Mouse (Mus musculus): ENCODE measurements around the gene Upb1. TPM values are rescaled to one million over a fixed set of nuclear protein-coding genes. Genes with fewer than 3 reads are reported as not detected.
"Not testable (repeated sequence)": the region's sequence is repeated elsewhere in the genome, so short reads cannot be mapped to it uniquely, and the experiment has no call there.

Gene Upb1
- under 1 TPM; 0.17 to 0.24 TPM for total RNA-seq (2021)

GRCm38 (mm10) chr10:75400958-75401357, at the start of gene Upb1:
Upb1 (plus strand) TSS chr10:75401115.
- intact Hi-C loops (cut with DNase I): no loop called here
- DNase-seq: no peak

GRCm38 (mm10) chr10:75352541-75352940, 48.4 kb upstream of the Upb1 start:
- DNase-seq: no peak
- intact Hi-C loops (cut with DNase I): no loop called here

DNA sequence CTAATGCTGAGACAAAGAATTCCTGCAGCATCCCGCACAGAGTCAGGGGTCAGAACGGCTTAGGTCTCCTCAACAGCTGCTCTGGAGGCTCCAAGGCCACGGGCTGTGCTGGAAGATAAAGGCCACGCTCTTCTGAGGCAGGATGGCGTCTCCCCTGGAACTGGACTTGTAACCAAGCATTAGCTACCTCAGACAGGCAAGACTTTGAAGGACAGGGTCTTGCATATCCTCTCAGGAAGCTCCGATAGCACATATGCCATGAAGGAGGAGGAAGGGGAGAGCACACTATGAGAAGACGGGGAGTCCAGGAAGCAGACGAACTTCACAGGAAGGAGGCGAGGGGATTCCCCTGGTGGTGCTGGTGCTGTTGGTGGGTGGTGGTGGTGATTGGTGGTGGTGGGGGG, 47.1 kb upstream of the Upb1 start:
- DNase-seq; intact Hi-C loops (cut with DNase I): not testable (repeated sequence)

GRCm38 (mm10) chr10:75355341-75355740, 45.6 kb upstream of the Upb1 start:
- no peak for DNase-seq
- intact Hi-C loops (cut with DNase I): no loop called here

GRCm38 (mm10) chr10:75364214-75364690, 36.7 kb upstream of the Upb1 start:
- intact Hi-C loops (cut with DNase I): not testable (repeated sequence)
- DNase-seq: peak; percentile 60 to 66

- DNase-seq: no peak
- intact Hi-C loops (cut with DNase I): loop anchor here (5.0 kb wide), 1 partner anchor 47 kb away; the partner anchor contains the start of gene Adora2a
These were observed 36.1 kb upstream of the Upb1 start for GRCm38 (mm10) chr10:75364796-75365195.

GRCm38 (mm10) chr10:75365231-75365633, 35.7 kb upstream of the Upb1 start:
- no peak for DNase-seq
- intact Hi-C loops (cut with DNase I): loop anchor here (5.0 kb wide), 1 partner anchor 48 kb away; the partner anchor contains the start of gene Adora2a

DNA sequence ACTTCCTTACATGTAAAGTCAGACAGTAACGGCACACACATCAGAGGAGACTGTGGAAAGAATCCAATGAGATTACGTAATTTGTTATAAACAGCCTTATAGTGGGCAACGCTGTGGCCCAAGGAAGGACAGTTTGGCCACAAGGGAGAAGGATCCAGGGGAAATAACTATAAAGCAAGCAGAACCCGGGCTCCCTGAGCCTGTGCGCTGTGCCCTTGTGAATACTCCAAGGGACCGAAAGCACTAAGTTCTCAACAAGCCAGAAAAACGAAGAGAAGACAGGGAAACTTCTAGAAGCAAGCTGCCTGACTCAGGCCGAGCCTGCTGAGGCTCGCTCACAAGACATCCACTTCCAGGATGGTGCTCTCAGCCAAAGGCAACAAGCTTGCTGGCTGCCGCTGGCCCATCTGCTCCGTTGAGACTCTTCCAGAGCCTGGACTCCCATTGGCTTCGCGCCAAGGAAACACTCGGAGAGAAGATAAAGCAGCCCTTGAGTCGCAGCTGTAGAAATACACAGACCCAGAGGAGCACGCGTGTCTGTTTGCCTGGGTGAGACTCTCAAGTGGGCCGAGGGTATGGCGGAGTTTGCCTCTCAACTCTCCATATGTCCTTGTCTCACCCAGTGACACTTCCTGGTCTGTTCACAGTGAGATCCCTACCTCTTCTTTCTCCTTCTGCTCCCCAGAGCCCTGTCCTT, 27.1 kb upstream of the Upb1 start:
- intact Hi-C loops (cut with DNase I): not testable (repeated sequence)
- peak; percentile 69 to 74 for DNase-seq

DNA sequence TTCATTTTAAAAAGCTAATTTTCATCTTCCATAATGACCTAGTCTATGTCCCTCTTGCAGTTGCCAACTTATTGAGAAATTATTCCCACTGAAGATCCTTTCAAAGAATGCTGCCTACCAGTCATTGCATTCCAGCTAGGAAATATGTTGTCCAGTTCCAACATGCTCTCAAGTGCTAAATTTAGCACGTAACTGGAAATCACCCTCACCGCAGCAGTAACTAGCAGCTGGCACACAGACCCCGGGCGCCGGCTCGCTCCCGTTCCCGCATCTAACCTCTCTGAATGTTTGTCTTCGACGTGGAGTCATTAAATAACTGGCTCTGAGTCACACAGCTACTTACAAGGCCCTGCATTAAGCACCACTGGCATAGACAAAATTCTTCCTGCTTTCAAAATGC, 22.2 kb upstream of the Upb1 start:
- intact Hi-C loops (cut with DNase I): no loop called here
- DNase-seq: peak; percentile 58 to 65

- intact Hi-C loops (cut with DNase I): loop anchor here (1.0 to 5.0 kb wide), 4 partner anchors 73 to 207 kb away; partner anchors contain the start of gene Adora2a
- DNase-seq: no peak
These were observed 10.8 kb upstream of the Upb1 start for GRCm38 (mm10) chr10:75390156-75390555.

DNA sequence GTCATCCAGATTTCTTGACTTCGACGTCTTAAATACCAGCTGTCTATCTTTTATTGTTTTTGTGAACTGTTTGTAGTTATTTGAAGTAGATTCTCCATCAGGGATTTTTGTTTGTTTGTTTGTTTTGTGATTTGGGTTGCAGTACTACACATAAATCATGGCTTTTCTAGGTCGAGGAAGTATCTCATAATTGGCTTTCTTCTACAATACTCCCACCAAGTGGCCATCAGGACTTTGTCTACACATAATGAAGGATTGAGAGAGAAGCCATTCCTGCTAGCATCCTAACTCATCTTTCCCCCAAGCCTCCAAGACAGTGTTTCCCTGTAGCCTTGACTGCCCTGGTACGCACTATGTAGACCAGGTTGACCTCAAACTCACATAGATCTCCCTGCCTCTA, 10.1 kb upstream of the Upb1 start:
- DNase-seq: peak in 1 of 2 experiments; percentile 39
- intact Hi-C loops (cut with DNase I): loop anchor here (1.0 to 5.0 kb wide), 5 partner anchors 74 to 208 kb away; partner anchors contain the start of gene Adora2a

GRCm38 (mm10) chr10:75394796-75395195, 6.1 kb upstream of the Upb1 start:
- intact Hi-C loops (cut with DNase I): loop anchor here (5.0 kb wide), 1 partner anchor 93 kb away; no protein-coding TSS in a partner anchor
- no peak for DNase-seq

DNA sequence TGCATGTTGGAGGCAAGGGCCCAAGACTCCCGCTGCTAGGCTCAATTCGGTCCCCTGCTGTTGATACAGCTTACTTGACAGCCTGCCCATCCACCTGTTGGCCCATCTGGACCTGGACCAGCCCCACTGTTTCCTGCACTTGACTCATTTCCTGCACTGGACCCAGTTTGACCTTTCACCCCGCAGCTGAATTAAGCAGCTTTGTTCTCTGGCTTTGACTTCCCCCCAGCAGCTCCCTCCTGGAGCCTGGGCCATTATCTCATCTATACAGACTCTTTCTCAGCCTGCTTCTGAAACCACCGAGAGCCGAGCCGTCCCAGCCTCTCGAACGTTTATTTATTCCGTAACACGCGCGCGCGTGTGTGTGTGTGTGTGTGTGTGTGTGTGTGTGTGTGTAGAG, 3.9 kb upstream of the Upb1 start:
- peak; percentile 52 to 66 for DNase-seq
- intact Hi-C loops (cut with DNase I): no loop called here

- intact Hi-C loops (cut with DNase I): no loop called here
- DNase-seq: no peak
These were observed 5.0 kb downstream of the Upb1 start for GRCm38 (mm10) chr10:75405916-75406315.

- intact Hi-C loops (cut with DNase I): no loop called here
- DNase-seq: peak; percentile 76 to 77
These were observed 5.8 kb downstream of the Upb1 start for GRCm38 (mm10) chr10:75406755-75407154.

DNA sequence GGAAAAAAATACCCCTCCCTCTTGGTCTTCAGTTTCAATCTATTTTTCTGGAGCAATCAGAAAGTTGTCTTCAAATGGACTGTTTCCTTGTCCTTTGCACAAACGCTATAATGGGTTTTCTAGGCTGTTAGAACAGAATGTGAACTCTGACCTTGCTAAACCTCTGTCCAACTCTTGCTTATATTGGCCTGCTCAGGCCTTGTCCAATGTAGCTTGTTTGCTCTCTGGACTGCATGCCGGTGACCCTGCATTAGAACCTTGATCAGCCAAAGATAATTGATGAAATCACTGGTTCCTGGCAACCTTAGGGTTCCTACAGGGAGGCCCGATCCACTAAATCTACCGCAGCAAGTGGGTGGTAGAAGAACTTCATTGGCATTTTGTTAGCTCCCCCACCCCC, 6.8 kb downstream of the Upb1 start:
- intact Hi-C loops (cut with DNase I): no loop called here
- DNase-seq: no peak

GRCm38 (mm10) chr10:75411343-75412113, 10.6 kb downstream of the Upb1 start:
- DNase-seq; intact Hi-C loops (cut with DNase I): not testable (repeated sequence)

DNA sequence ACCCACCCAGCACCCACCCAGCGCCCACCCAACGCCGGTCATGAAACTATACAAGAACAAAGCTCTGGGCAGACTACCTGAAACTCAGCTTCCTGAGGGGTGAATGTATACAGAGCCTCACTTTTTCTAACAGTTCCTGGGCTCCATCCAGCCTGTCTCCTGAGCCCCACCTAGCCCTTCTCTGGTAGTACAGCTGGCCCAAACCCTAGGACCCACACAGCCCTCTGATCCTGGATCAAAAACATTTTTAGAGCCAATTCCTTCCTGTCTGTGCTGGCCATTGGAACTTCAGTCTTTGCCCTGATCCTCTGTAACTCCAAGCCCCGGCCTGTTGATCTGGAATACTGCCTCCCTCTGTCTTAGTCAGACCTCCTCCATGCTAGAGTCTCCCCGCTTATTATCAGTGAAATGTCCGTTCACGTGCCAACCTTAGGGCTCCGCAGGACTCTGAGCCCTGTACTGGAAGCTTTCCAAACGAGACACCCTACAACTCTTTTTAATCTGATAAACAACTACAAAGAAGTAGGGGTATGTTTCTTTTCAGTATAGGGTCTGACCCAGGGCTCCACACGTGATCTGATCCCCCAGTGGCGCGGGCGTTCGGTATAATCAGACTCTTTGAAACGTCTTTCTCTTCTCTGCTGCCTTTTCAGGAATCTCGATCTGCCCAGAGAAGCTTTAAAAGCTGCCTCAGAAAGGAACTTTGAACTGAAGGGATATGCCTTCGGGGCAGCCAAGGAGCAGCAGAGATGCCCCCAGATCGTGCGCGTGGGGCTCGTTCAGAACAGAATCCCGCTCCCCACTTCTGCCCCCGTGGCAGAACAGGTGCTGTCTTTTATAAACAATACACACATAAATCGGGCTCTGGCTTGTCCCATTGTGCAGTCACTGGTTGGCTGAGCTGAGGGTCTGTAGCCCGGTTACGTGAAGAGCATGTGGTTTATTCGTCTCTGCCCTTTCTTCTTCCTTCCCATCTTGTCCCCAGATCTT, 11.5 kb downstream of the Upb1 start:
- intact Hi-C loops (cut with DNase I): no loop called here

DNA sequence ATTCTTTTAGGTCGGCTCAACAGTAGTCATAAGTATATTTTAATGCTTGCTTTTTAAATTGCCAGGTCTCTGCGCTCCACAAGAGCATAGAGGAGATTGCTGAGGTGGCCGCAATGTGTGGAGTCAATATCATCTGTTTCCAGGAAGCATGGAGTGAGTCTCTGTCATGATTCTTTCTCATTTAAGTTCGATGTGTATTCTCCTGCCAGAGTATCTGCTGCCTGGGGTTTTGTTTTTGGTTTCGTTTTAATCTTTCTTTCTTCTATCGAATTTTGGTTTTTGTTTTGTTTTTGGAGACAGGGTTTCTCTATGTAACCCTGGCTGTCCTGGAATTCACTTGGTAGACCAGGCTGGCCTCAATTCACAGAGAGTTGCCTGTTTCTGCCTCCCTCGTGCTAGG, 14.0 kb downstream of the Upb1 start:
- no peak for DNase-seq
- intact Hi-C loops (cut with DNase I): no loop called here

More for the DNA sequence above, 11.5 kb downstream of the Upb1 start:
- DNase-seq: no peak

GRCm38 (mm10) chr10:75417363-75418042, 16.6 kb downstream of the Upb1 start:
- DNase-seq: no peak
- intact Hi-C loops (cut with DNase I): no loop called here
